Mouse (Mus musculus) neural tube, embryonic 12.5 days (tissue): ENCODE results near the gene Yars. TPM values are rescaled to one million over a fixed set of nuclear protein-coding genes. Genes with fewer than 3 reads are reported as not detected.
"Not testable (repeated sequence)": the region's sequence is repeated elsewhere in the genome, so short reads cannot be mapped to it uniquely, and the experiment has no call there.

Source experiments
- ATAC-seq: fragments of 200-750 bp; cut with Nextera tagmentation; 2 replicates; pipeline ENCODE4 v1.8.0; 2017; ENCODE audit warnings: low read depth, mild to moderate bottlenecking, moderate TSS enrichment, moderate library complexity; ENCODE audit not compliant: low FRiP score
- H3K27ac ChIP-seq: fragments of 300-500 bp; sonication (generic); 2 replicates; pipeline ENCODE4 v1.5.1; 2016
- H3K27me3 ChIP-seq: fragments of 300-500 bp; sonication (generic); replicated peaks from 2 replicates; pipeline ENCODE4 v1.6.1; 2016; ENCODE audit warnings: mild to moderate bottlenecking
- H3K36me3 ChIP-seq: fragments of 300-500 bp; sonication (generic); 2 replicates; pipeline ENCODE4 v1.6.1; 2016; ENCODE audit warnings: mild to moderate bottlenecking
- H3K4me1 ChIP-seq: fragments of 300-500 bp; sonication (generic); 2 replicates; pipeline ENCODE4 v1.6.1; 2016
- H3K4me2 ChIP-seq: fragments of 300-500 bp; sonication (generic); replicated peaks from 2 replicates; pipeline ENCODE4 v1.6.1; 2016; ENCODE audit warnings: mild to moderate bottlenecking
- H3K4me3 ChIP-seq: fragments of 300-500 bp; sonication (generic); 2 replicates; pipeline ENCODE4 v1.5.1; 2016
- H3K9ac ChIP-seq: fragments of 300-500 bp; sonication (generic); 2 replicates; pipeline ENCODE4 v1.6.1; 2016; ENCODE audit warnings: mild to moderate bottlenecking
- H3K9me3 ChIP-seq: fragments of 300-500 bp; sonication (generic); 2 replicates; pipeline ENCODE4 v1.6.1; 2016; ENCODE audit warnings: mild to moderate bottlenecking
- WGBS: fragments of 180-500 bp; shearing (Covaris S2); methylation state at CpG from one replicate; pipeline ENCODE4 v1.1.7; 2016; 5-methylcytosine and 5-hydroxymethylcytosine counted together
- polyA plus RNA-seq: library from polyadenylated mRNA; unstranded; fragments of >200 nt; fragmentation: Nextera tagmentation; extraction: Ambion mirVana; gene quantifications from 2 replicates; pipeline ENCODE4 v1.2.1, GENCODE M21; 2016

Yars gene
- polyA plus RNA-seq, 1 experiment from 2014 or later = 111 TPM

GRCm38 (mm10) chr4:129194280-129194679 is 4.7 kb downstream of the Yars start:
- no peaks in the 10 kb centered on the region for H3K27me3 ChIP-seq
- H3K4me1 ChIP-seq = peaks cover 15% of the 10 kb centered on the region
- no peak overlapping the region for H3K9ac ChIP-seq
- 92% methylated on average over 1 of the region's 1 CpGs for WGBS
- no peak for ATAC-seq
- no peaks in the 10 kb centered on the region for H3K9me3 ChIP-seq
- H3K27ac ChIP-seq = no peak overlapping the region
- no peak overlapping the region for H3K4me3 ChIP-seq
- H3K36me3 ChIP-seq = peaks cover 48% of the 10 kb centered on the region
- no peak overlapping the region for H3K4me2 ChIP-seq

- Histone ChIP-seq H3K4me3 (no peak overlapping the region), H3K4me1 (no peaks in the 10 kb centered on the region), H3K36me3 (peaks cover 70% of the 10 kb centered on the region), H3K9ac (no peak overlapping the region), H3K27ac (no peak overlapping the region), H3K9me3 (no peaks in the 10 kb centered on the region), H3K27me3 (no peaks in the 10 kb centered on the region), H3K4me2 (no peak overlapping the region)
- over 99% methylated on average over 6 of the region's 6 CpGs for WGBS
- no peak for ATAC-seq
Observed at GRCm38 (mm10) chr4:129197514-129197913, 8.0 kb downstream of the Yars start.

- Histone ChIP-seq H3K4me1 (no peaks in the 10 kb centered on the region), H3K27ac (no peak overlapping the region), H3K27me3 (no peaks in the 10 kb centered on the region), H3K4me2 (no peak overlapping the region), H3K9ac (no peak overlapping the region), H3K9me3 (no peaks in the 10 kb centered on the region), H3K36me3 (peaks cover 90% of the 10 kb centered on the region), H3K4me3 (no peak overlapping the region)
- no peak for ATAC-seq
- 95% methylated on average over 10 of the region's 10 CpGs for WGBS
Observed at GRCm38 (mm10) chr4:129204655-129205054, 15.1 kb downstream of the Yars start.

- H3K4me3 ChIP-seq = no peak overlapping the region
- no peak overlapping the region for H3K4me2 ChIP-seq
- no peaks in the 10 kb centered on the region for H3K27me3 ChIP-seq
- WGBS = 96% methylated on average over 8 of the region's 8 CpGs
- no peaks in the 10 kb centered on the region for H3K4me1 ChIP-seq
- ATAC-seq = no peak
- peaks cover 89% of the 10 kb centered on the region for H3K36me3 ChIP-seq
- no peak overlapping the region for H3K9ac ChIP-seq
- H3K27ac ChIP-seq = no peak overlapping the region
- H3K9me3 ChIP-seq = no peaks in the 10 kb centered on the region
Observed at GRCm38 (mm10) chr4:129206792-129207191, 17.2 kb downstream of the Yars start.

- no peaks in the 10 kb centered on the region for H3K9me3 ChIP-seq
- H3K4me3 ChIP-seq = no peak overlapping the region
- no peak for ATAC-seq
- H3K4me2 ChIP-seq = no peak overlapping the region
- no peak overlapping the region for H3K27ac ChIP-seq
- H3K36me3 ChIP-seq = peaks cover 90% of the 10 kb centered on the region
- H3K9ac ChIP-seq = no peak overlapping the region
- no peaks in the 10 kb centered on the region for H3K4me1 ChIP-seq
- H3K27me3 ChIP-seq = no peaks in the 10 kb centered on the region
- WGBS = 71% methylated on average over 7 of the region's 7 CpGs
Observed at GRCm38 (mm10) chr4:129209504-129209903, 19.9 kb downstream of the Yars start.

GRCm38 (mm10) chr4:129211461-129211860 is 21.9 kb downstream of the Yars start:
- Histone ChIP-seq H3K9ac (no peak overlapping the region), H3K27ac (no peak overlapping the region), H3K4me2 (no peak overlapping the region), H3K4me3 (no peak overlapping the region), H3K4me1 (no peaks in the 10 kb centered on the region), H3K36me3 (peaks cover 93% of the 10 kb centered on the region), H3K27me3 (no peaks in the 10 kb centered on the region), H3K9me3 (no peaks in the 10 kb centered on the region)
- WGBS = 93% methylated on average over 4 of the region's 4 CpGs
- ATAC-seq = no peak

GRCm38 (mm10) chr4:129212486-129212885 is 22.9 kb downstream of the Yars start:
- peaks cover 93% of the 10 kb centered on the region for H3K36me3 ChIP-seq
- H3K4me3 ChIP-seq, H3K27me3 ChIP-seq, H3K4me1 ChIP-seq, H3K9me3 ChIP-seq, ATAC-seq, H3K9ac ChIP-seq, H3K4me2 ChIP-seq, H3K27ac ChIP-seq: not testable (repeated sequence)
- WGBS = 78% methylated on average over 3 of the region's 3 CpGs

- H3K27me3 ChIP-seq = peaks cover 9% of the 10 kb centered on the region; the same call in 1 of the 2 replicates
- H3K36me3 ChIP-seq = peaks cover 90% of the 10 kb centered on the region
- no peaks in the 10 kb centered on the region for H3K9me3 ChIP-seq
- no peak overlapping the region for H3K4me3 ChIP-seq
- H3K9ac ChIP-seq = no peak overlapping the region
- no peak overlapping the region for H3K4me2 ChIP-seq
- 86% methylated on average over 7 of the region's 7 CpGs for WGBS
- peaks cover 10% of the 10 kb centered on the region for H3K4me1 ChIP-seq
- no peak for ATAC-seq
- H3K27ac ChIP-seq = no peak overlapping the region; the same call in 1 of the 2 replicates
Observed at GRCm38 (mm10) chr4:129218569-129219175, 29.1 kb downstream of the Yars start.

GRCm38 (mm10) chr4:129219198-129219597 is 29.6 kb downstream of the Yars start:
- no peak overlapping the region for H3K9ac ChIP-seq
- WGBS = 90% methylated on average over 10 of the region's 10 CpGs
- no peak overlapping the region for H3K27ac ChIP-seq
- peaks cover 86% of the 10 kb centered on the region for H3K36me3 ChIP-seq
- H3K4me1 ChIP-seq = peaks cover 15% of the 10 kb centered on the region
- H3K27me3 ChIP-seq = peaks cover 9% of the 10 kb centered on the region; the same call in 1 of the 2 replicates
- H3K9me3 ChIP-seq = no peaks in the 10 kb centered on the region
- no peak overlapping the region for H3K4me2 ChIP-seq
- no peak overlapping the region for H3K4me3 ChIP-seq
- ATAC-seq = no peak

- ATAC-seq = no peak
- no peak overlapping the region for H3K4me2 ChIP-seq
- peaks cover 82% of the 10 kb centered on the region for H3K36me3 ChIP-seq
- H3K4me1 ChIP-seq = peaks cover 17% of the 10 kb centered on the region
- no peak overlapping the region for H3K9ac ChIP-seq
- 79% methylated on average over 7 of the region's 7 CpGs for WGBS
- no peak overlapping the region for H3K4me3 ChIP-seq
- H3K27ac ChIP-seq = no peak overlapping the region
- peaks cover 14% of the 10 kb centered on the region for H3K27me3 ChIP-seq
- H3K9me3 ChIP-seq = no peaks in the 10 kb centered on the region
Observed at GRCm38 (mm10) chr4:129220376-129221089, 31.0 kb downstream of the Yars start.

- no peaks in the 10 kb centered on the region for H3K9me3 ChIP-seq
- ATAC-seq = no peak
- H3K27ac ChIP-seq = no peak overlapping the region
- no peak overlapping the region for H3K9ac ChIP-seq
- H3K4me2 ChIP-seq = no peak overlapping the region
- peaks cover 19% of the 10 kb centered on the region for H3K27me3 ChIP-seq
- peaks cover 25% of the 10 kb centered on the region for H3K4me1 ChIP-seq
- no peak overlapping the region for H3K4me3 ChIP-seq
- peaks cover 76% of the 10 kb centered on the region for H3K36me3 ChIP-seq
- WGBS = 84% methylated on average over 23 of the region's 23 CpGs
Observed at GRCm38 (mm10) chr4:129221097-129222010, 31.8 kb downstream of the Yars start.
